Mouse (Mus musculus): ENCODE measurements around the gene Gan. TPM values are rescaled to one million over a fixed set of nuclear protein-coding genes. Genes with fewer than 3 reads are reported as not detected.

The Gan gene
- total RNA-seq (2022), result 10 to 100 TPM; 17.0 to 18.2 (median 17.5) TPM

DNA sequence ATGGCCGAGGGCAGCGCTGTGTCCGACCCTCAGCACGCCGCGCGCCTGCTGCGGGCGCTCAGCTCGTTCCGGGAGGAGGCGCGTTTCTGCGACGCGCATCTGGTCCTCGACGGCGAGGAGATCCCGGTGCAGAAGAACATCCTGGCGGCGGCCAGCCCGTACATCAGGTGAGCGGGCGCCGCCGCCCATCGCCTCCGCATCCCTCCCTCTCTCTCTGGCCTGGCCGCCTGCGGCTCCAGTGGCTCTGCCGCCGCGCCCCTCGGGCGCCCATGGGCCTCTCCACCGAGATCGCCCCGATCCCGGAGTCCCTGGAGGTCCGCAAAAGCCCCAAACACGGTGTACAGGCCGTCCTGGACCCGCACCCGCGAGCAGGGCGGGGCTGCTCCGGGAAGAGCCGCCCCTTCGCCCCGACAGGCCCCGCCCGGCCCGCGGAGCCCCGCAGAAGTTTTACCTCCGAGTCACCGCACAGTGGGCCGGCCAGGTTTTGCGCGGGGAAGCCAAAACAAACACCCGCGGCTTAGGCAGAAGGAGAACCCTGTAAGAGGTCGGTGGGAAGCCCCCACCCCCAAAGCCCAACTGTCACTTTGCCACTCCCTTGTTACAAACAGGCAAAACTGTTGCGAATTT lies at the start of gene Gan:
Gan (plus strand) TSS at position 1 of the 627 bp plus-strand sequence.
- peak in 1 of 2 experiments; percentile 24 for DNase-seq (ENCODE audit: low spot score in 2 of 2)

DNA sequence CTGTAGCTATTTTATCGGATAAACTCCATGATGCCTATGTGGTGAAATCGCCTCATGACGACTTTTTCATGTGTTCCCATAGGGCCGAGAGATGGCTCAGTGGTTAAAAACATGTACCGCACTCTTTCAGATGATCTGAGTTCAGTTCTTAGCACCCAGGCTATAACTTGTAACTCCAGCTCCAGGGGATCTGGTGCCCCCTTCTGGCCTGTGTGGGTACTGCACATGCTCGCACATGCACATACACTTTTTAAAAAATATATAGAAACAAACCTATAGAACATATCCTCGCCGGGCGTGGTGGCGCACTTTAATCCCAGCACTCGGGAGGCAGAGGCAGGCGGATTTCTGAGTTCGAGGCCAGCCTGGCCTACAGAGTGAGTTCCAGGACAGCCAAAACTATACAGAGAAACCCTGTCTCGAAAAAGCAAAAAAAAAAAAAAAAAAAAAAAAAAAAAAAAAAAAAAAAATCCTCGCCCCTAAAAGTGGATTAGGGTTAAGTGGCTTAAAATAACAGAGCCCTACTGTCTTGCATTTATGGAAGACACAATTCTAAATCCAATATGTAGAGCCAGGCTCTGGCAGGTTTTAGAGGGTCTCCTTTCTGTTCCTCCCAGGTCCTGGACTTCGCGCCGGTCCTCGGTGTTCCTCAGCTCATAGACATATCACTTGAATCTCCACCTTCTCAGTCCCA lies 48.8 kb upstream of the Gan start:
- DNase-seq (ENCODE audit: low spot score in 2 of 2), result no peak

DNA sequence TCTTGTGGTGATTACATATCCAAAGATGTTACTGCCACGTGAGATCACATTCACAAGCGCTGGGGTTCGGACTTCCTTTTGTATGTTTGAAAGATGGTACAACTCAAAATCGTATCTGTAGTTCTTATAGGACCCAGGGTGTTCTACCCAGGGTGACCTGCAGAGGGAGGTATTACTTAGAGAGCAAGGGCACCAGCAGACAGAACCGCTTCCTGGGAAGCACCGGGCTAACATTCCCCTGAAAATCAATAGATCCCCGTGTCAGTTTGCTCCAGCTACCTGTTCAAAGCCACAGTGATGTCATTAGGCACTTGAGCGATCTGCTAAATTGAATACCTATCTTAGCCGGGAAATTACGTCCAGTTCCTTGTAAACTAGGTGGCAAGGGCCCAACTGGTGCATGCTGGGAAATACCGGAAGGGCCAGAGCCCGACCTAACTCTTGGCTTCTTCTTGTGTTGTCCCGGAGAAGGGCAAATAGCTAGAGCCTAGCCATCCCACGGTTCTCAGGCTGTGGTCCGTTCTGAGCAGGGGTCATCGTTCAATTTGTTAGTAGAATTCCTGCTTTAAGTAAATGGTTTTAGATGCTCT lies 48.0 kb upstream of the Gan start:
- no peak for DNase-seq (ENCODE audit: low spot score in 2 of 2)

DNA sequence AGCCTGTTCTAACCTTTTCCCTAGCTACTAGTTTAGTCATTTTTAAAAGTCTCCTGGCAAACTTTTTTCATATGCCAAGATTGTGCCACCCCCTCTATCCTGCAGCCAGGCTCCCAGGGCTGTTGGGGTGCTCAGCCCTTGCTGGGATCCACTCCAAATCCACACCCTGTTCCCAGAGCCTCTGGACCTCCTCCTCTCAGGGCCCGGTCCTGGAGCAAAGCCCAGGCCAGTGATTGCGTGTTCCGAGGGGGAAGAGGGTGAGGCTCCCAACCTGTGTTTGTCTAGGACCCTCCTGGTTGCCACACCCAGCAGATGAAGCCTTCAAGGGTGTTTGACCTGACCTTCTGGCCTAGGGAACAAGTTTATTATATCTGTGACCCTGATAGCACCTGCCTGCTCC lies 46.3 kb upstream of the Gan start:
- DNase-seq (ENCODE audit: low spot score in 2 of 2), result no peak

DNA sequence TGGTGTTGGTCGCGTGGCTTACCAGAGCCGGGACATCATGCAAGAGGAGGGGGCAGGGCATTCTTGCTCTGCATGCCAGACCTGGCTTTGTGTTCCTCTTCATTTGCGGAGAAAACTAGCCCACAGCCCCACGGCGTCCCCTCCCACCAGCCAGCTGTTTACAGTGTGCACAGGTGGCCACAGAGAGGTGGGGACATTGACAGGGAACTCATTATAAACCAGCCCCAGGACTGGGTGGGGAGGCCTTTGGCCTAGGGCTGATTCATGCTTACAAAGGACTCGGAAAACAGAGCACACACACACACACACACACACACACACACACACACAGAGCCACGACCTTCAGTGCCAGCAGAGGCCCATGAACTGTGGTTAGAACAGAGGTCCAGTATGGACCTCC lies 45.7 kb upstream of the Gan start:
- DNase-seq (ENCODE audit: low spot score in 2 of 2), result no peak

DNA sequence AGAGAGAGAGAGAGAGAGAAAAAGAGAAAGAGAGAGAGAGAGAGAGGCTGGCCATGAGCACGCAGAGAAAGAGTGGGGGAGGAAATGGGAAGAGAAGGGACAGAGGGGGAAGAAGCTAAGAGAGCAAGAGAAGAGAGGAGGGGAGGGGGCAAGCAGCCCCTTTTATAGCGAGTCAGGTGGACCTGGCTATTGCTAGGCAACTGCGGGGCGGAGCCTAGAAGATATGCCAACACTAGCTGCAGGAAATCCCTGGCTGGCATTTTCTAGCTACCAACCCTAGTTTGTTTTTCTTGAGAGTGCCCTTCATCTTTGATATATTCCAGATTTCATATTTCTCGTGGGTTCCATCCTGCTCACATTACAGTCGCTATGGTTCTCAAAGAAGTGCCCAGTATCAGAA lies 42.8 kb upstream of the Gan start:
- DNase-seq (ENCODE audit: low spot score in 2 of 2), result no peak

DNA sequence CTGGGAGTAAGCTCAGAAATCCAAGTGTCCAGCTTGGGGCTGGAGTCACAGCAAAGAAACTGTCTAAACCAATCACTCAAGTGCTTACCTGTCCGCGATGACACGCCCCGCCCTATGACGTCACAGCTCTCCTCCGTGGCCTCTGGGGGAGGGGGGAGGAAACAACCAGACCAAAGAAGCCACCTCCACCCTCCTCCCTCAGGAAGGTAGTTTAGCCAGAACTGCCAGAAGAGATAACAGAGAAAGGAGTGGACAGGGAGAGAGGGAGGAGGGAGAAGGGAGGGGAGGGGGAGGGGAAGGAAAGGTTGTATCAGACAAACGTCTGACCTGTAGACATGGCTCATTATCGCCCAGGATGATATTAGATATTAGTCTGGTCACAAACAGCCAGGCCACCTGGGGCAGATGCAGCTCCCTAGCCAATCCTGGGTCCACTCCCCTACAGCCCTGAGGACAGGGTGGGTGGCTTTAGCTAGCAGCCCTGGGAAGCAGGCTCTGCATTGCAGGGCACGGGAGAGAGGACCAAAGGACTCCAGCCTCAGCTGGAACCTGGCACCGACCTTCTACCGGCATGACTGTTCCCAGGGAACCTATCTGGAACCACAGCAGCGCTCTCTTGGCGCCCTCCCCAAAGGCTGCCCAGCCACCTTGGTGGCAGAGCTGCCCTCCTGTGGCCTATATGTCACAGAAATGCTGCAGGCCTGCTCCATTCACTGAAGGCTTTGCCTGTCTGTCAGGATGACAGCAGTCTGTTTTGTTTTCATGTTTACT lies 42.1 kb upstream of the Gan start:
- DNase-seq (ENCODE audit: low spot score in 2 of 2), result no peak

DNA sequence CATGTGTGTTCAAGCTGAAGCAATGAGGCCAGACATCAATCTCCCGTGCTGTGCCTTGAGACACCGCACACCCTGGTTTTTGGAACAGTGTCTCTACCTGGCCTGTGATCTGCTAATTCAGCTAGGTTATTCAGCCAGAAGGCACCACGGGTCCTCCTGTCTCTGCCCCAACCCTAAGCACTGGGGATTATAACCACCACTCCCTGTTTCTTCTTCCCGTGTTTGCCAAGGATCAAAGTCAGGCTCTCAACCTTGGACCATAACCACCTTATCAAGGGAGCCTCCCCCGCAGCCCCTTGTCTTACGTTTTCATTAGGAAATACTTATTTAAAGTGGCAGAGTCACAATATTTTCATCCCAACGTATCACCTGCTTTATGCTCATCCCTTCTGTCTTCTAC lies 41.4 kb upstream of the Gan start:
- no peak for DNase-seq (ENCODE audit: low spot score in 2 of 2)

DNA sequence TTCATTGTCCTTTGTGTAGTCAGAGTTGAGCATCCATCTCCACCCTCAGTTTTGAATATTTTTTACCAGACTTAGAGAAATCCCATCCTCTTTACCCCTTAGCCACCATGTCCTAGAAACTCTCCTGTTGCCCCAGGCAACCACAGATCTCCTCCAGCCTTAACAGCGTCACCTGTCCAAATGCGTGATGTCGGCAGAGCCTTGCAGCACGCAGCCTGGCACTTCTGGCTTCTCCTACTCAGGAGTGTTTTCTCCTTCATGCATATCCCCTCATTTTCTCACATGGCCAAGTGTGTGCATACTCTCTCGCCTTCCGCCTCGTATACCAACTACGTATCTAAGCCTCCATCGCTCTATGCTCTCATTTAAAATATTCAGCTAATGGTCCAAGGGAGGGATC lies 39.5 kb upstream of the Gan start:
- no peak for DNase-seq (ENCODE audit: low spot score in 2 of 2)

DNA sequence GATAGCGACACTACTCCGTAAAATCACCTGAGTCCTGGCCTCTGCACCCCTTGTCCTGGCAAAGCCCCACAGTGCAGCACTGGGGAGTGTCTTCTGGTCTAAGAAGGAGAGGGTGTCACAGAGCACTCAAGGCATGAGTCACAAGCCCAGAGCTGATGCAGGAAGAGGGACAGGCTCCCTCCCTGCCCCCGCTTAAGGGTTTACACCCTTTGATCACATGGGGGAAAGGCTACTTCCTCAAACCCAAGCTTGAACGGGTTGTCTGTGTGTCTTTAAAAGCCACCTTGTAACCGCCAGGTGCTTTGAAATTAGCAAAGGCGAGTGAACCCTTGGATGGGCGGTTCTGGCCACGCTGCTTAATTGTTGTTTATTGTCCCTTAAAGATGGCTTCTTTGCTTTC lies 36.7 kb upstream of the Gan start:
- DNase-seq (ENCODE audit: low spot score in 2 of 2), result no peak

DNA sequence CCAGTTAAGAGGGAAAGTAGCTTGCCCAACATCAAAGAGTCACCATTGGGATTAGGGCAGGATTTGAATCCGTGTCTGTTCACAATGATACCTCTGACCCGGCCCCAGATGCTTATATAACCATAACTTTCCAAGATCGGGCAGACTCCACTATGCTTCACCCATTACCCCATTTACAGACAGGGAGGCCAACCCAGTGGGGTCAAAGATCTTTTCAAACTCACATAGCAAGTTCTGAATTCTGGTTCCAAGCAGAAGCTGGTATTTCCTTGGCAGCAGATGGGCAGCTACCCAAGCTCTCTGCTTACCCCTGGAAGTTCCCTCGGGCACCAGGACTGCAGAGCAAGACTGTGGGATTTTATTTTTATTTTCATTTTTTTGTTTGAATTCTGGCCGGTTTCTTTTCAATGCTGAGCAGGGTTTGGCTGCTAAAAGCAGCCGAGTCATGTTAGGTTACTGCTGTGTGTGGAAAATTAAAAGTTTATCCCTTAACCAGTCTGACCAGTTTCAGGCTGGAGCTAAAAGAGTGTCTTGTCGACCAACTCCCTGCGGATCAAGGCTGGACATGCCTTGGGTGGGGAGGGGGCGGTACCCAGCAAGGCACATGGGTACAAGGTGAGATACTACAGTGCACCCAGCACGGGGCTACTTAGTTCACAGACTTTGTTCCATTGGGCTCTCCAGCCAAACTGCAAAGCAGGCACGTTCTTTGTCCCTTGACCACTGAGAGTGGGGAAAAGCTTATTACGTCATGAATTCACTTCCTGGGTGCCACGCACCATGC lies 33.9 kb upstream of the Gan start:
- DNase-seq (ENCODE audit: low spot score in 2 of 2), result no peak

DNA sequence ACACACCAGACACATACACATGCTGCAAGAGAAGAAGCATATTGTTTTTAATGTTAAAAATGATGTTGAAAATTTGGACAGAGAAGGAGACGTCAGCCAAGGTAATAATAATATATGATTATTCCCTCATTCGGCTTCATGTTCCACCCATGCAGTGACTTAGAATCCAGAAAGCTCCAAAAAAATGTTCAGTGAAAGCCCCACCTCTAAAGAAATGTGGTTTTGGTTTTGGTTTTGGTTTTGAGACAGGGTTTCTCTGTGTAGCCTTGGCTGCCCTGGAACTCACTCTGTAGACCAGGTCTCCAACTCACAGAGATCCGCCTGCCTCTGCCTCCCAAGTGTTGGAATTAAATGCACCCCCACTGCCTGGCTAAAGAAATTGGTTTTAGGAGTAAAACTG lies 32.1 kb upstream of the Gan start:
- no peak for DNase-seq (ENCODE audit: low spot score in 2 of 2)

DNA sequence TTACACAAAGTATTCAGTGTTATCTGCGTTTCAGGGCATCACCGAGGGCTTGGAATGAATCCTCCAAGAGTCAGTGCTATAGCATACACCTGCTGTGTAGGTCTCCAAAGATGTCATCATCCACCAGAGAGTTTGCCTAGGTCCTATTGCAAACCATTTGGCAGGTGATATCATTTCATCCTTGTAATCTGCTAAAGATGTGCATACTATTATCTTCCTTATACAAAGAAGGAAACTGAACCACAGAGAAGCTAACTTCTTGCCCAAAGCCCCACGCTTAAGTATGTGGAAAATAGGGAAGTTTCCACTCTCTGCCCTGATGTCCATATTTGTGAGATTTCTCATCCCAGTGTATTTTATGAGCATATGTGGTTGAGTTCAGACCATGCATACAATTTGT lies 31.5 kb upstream of the Gan start:
- no peak for DNase-seq (ENCODE audit: low spot score in 2 of 2)

DNA sequence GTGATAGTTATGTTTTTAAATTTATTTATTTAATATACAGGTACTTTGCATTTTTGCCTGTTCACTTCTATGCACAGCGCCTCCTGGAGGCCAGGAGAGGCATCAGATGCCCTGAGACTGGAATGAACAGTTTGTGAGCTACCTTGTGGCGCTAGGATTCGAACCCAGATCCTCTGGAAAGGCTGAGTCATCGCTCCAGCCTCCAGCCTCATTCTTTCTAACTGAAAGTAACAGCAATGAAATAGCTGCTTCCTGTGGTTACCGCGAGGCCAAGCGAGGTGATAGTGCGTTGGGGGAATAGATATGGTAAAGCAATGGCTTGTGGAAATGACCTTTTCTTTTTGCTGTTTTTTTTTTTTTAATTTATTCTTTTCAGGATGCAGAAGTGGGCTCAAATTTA lies 30.9 kb upstream of the Gan start:
- DNase-seq (ENCODE audit: low spot score in 2 of 2), result no peak

DNA sequence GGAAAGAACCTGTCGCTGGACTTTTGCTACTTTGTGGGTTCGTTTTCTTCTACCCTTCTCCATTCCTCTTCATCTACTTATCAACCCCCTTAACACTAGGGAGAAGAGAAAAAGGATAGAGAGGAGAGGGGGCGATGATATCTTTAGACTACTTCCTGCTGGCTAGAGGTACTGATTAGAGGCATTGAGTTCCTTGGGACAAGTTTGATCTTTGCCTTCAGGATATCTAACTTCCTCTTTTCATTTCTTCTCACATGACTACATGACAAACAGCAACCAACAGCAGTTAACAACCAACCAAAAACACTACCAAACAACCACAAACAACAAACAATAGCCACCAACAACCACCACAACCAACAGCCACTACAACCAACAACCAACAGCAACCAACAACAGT lies 24.2 kb upstream of the Gan start:
- no peak for DNase-seq (ENCODE audit: low spot score in 2 of 2)

DNA sequence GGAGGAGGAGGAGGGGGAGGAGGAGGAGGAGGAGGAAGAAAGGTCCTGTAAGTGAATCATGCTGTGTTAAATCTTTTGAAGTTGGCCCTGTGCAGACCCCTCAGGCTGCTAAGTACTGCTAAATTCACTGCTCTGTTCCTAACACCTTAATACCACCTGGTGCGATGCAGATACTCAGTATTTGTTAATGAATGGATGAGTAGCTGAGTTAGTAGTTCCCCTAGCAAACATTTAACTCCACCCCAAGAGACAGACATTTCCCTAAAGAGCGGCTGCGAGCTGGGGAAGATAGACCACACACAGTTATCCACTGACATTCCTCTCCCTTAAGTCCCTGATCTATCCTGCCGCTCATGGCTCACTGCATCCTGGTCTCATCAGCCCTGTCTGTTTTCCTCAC lies 21.6 kb upstream of the Gan start:
- DNase-seq (ENCODE audit: low spot score in 2 of 2), result no peak

DNA sequence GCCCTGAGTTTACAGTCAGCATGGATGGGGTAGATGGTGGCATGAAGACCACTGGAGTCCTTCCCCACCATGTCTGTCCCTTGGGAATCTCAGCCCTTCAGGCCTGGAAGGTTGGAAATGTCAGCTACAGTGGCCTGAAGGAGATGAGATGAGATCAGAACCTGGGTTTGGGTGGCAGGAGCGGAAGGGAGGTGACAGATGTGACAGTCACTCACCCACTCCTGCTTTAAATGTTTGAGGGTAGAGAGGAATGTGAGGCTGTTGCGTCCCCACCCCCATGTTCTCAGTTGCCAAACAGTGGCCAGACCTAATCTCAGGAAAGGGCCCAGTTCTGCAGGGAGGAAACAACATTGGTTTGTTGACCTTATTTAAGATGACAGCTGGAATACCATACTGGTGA lies 21.2 kb upstream of the Gan start:
- no peak for DNase-seq (ENCODE audit: low spot score in 2 of 2)

DNA sequence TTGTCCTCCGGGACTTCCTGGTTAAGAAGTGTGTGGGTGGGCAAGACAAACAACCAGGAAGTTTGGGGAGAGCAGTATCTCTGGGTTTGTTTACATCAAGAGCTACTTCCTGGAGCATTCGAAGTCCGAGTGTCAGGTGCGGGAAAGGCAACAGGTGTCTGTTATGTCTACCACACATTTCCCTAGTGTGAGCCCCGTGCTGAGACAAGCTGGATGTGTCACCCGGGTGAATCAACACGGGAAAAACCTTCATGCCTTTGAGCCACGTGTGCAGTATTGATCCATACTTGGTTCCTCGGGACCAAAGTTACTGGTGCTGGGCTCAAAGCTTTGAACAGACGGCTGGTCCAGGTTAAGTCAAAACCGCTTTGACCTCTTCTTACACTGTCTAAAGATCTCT lies 20.6 kb upstream of the Gan start:
- no peak for DNase-seq (ENCODE audit: low spot score in 2 of 2)

DNA sequence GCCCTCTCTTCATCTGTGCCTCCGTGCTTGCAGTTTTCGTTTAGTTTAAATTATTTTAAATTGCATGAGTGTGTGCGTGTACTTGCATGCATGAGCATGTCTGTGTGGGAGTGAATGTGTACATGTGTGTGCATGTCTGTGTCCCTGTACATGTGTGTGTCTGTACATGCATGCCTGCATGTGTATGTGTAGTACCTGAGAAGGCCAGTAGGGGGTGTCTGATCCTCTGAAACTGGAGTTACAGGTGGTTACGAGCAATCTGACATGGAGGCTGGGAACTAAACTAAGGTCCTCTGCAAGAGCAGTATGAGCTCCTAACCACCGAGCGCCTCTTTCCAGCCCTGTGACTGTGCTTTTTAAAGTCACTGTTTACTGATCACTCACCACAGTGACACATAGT lies 9.4 kb upstream of the Gan start:
- DNase-seq (ENCODE audit: low spot score in 2 of 2), result no peak

DNA sequence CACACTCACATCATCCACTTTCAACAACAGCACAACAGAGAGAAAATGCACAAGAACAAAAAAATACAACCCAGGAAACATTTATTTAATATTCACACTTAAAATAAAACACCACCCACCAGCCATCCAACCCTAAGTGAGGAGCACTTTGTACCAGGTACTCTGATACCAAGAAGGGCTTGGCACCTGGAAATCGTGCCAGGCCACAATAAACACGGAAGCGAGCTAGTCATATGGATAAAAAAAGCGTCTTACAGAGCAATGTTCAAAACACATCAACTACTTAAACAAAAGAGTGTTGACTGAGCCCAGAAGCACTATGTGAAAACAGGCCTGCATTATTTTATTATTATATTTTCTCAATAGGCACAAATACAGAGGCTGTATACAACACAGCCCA lies 1.8 kb upstream of the Gan start:
- DNase-seq (ENCODE audit: low spot score in 2 of 2), result no peak

DNA sequence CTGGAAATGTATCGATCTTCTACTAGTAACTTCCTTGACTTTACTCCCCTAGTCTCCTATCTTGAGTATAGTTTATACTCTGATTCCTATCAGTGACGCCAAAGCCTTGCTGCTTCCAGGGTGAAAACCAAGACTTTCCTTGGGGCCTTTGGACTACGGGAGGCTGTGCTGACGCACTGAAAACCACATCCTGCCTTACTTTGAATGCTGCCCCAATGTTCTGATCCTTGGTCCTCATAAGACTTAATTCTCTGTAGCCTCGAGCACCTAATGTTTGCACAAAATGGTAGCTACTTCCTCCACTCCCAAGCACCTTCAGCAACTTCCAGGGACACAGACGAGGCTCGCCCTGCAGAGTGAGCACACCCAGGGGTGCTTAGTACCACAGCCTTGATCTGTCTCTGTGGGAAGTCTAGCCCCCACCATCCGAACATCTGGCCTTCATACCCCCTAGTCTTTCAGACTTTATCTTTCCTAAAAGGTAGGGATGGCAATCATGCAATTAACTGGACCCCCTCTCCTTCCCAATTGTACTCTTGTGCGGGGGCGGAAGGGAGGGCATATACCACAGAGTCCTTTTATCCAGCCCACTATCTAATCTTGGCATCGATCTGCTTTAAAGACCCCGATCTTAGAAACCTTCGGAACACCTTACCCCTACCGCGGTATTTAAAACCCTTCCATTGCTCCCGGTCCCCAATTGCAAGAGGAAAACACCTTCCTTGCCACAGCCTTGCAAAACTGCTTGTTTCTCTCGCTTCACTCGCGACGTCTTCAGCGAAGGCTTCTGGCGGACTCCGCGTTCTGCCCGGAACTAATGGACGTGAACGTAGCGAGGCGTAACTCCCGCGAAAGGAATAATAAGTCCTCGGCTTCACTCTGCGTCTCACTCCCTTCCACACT lies 818 bp upstream of the Gan start:
- no peak for DNase-seq (ENCODE audit: low spot score in 2 of 2)

Measured in left cerebral cortex, adult 8-10 months (tissue).